Mouse (Mus musculus) subcutaneous adipose tissue, adult 2 months (tissue): ENCODE data around the gene Mgarp. TPM values are rescaled to one million over a fixed set of nuclear protein-coding genes. Genes with fewer than 3 reads are reported as not detected.

Experiments used
- polyA plus RNA-seq: library from polyadenylated mRNA; depleted of rRNA; stranded (reverse); fragments of >200 nt; gene quantifications from 2 replicates; pipeline ENCODE4 v1.2.3, GENCODE M21; 2012; ENCODE audit warnings: low replicate concordance; rRNA removed

The Mgarp gene
- 0.13 and 0.41 TPM in 2 replicates for polyA plus RNA-seq

DNA sequence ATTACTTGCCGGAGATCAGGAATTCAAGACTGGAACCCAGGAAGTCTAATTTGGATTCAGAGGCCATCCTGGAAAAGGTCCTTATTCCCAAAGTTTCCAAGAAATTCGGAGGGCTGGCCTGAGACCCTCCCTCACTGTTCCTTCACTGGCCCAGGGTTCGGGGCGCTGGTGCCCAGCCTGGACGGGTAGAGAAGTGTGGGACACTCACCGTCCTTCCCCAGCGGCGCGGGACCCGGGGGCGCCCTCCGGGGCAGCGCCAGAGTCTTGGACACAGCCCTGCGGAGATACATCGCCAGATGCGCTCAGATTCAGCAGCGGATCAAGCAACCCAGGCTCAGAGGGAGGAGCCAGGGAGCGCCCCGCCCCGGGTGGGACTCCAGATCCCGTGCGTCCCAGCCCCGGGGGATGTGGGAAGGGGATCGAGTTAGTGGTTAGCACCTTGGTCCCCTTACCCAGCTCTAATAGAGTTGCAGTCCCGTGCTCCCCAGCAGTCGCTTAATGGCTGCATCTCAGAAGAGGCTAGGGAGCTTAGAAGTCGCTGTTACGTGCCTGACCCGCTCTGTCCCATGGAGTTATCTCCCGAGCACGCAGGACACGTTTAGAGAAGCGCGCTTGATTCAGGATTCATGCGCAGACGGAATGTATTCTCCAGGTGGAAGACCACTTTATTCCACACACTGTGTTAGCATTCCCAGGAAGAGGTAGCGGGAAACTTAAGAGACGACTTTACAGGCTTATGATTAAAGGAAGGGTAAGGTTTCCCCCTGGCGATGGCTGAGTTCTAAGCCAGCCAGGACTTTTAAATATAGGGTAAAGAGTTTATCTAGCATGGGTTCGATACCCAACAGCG is at the start of gene Mgarp:
Mgarp (minus strand) TSS at position 520 of the 850 bp plus-strand sequence.

DNA sequence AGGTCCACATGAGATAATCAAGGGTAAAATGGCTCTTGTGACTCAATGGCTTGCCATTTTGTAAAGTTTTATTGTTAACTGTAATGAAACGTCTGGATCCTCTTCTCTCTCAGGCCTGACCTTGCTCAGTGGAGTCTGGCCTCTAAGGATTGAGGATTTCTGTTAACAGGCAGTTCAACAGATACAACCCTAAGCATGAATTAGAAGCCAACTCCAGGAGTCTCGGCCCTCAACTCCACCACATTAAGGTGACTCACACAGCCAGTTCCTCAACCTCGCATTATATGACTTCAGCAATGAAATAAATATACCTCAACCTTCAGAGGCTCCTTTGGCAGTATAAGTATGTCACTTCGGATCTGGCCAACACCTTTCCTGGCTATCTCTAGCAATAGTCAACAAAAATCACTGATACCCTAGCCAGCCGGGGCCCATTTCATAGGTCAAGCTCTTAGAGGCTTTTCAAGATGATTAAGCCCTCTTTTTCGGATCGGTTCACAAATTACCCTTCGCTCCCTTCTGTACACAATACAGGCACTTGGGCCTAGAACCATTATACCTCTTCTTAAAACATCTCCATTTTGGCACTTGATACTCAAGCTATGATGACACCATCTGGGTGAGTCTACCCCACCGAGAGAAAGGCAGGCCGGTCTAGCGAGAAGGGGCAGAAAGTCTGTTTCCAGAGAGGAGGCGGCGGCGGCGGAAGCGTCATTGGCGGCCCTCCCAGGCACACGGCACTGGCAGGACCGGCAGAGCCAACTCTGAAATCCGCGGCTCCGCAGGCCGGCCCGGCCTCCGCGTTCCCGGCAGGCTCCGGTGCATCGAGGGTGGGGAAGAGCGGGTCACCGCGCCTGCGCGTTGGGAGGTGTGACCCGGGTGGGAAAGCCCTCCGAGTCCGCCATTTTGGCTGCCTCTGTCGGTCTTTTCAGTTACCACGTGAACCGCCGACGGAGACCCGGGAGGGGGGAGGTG is 18.8 kb upstream of the Mgarp start, which contains the start of gene Naa15:
Naa15 (plus strand) TSS at position 51 of the 975 bp plus-strand sequence.

DNA sequence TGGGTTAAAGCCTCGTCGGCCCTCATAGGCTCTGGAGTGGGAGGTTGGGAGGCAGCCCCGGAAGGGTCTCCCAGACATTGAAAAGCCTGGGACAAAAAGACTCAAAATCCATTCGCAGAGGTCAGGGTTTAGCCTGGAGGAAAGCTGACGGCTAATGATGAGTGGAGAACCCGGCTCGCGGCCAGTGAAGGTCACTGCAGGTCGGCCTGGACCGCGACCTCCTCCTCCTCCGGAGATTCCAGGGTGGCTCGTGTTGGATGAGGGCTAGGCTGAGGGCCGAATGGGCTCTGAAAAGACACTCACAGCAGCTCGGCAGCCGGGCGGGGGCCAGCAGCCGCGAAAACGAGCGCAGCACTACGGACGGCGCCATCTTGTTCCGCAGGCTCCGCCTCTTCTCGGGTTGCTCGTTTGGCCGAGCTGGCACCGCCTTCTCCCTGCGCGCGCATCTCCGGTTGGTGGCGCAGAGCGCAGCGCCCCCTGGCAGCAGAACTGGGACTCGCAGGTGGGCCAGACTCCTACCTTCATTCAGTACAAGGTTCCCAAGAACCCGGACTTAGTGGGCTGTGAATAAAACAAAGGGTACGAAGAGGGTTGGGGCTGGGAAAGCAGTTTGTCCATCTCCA is 12.1 kb upstream of the Mgarp start, which contains the start of gene Ndufc1:
Ndufc1 (minus strand) TSS at position 428 of the 623 bp plus-strand sequence.

DNA sequence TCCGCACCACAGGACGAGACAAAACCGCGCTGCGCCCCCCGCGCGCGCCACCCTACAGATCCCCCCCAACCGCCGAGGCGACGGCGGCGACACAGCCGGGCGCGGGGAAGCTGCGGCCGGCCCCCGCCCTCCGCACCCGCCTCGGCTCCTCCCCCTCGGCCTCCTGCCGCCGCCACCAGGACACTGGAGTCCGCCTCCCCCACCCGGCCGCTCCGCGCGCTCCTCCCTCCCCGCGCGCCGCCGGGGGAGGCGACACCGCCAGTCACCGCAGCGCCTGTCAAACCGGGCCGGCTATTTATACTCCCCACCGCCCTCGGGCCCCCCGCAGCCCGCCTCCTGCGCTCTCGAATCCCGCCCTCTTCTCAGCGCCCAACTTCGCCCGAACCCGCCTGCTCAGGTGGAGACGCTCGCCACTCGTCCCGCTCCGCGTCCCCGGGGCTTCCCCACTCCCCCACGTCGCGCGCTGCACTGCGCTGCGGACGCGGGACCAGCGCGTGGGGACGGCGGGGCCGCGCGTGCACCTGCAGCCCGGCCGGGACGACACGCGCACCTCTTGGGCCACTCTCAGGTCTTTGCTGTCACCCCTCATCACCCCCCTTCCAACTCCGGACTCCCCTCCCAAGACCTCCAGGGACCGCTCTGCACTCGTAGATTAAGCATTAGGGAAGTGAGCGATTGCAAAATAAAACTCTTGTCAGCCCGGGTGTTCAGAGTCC is 55.8 kb downstream of the Mgarp start, which contains the start of gene Elf2:
Elf2 (minus strand) TSS at position 112 of the 716 bp plus-strand sequence.

Other genes starting within 250 kb of the Mgarp start
- gene Noct, start 172.3 kb downstream of the Mgarp start, polyA plus RNA-seq = 15.7 and 28.1 TPM in 2 replicates
- gene Elf2, start 56.1 kb downstream of the Mgarp start, polyA plus RNA-seq = 32.3 and 51.5 TPM in 2 replicates
- gene Ndufc1, start 12.2 kb upstream of the Mgarp start, polyA plus RNA-seq = 91.2 and 116 TPM in 2 replicates
- gene Naa15, start 18.4 kb upstream of the Mgarp start, polyA plus RNA-seq = 4.2 and 6.7 TPM in 2 replicates
- gene Rab33b, start 87.2 kb upstream of the Mgarp start, polyA plus RNA-seq = 10.4 and 13.6 TPM in 2 replicates
- gene Setd7, start 164.1 kb upstream of the Mgarp start, polyA plus RNA-seq = 37.9 and 38.7 TPM in 2 replicates